Comparison of ENCODE assay signal across 15 mouse cellular contexts in the genomic region with DNA sequence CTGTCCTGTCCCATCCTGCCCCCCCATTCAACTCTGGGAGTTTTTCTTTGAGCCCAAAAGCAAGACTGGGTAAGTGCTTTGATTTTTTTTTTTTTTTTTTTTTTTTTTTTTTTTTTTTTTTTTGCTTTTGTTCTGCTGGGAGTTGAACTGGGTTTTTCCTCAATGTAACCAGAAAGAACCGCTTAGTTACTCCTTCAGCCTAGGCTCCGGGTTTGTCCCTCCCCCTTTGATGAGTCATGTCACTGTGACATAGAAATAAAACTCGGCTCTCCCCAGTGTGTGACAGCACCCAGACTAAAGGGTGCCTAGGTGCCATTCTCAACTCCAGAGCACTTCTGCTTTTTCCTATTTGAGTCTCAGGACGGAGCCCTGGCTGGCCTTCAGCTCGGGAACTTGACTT. TPM values are rescaled to one million over a fixed set of nuclear protein-coding genes. Genes with fewer than 3 reads are reported as not detected.
DNase-seq lines count a peak whose midpoint lies in the region; ATAC-seq lines count a peak whose summit lies in the region.
"Had no signal": no experiment of that assay in that cellular context is flagged by ENCODE, and none has a peak within 500 bp of the region (broad histone marks: within the 10 kb centered on the region; RNA-seq: fewer than 3 reads in every experiment).

No protein-coding gene starts in this region.

- DNase-seq in liver, embryonic 11.5 days (ENCODE audit: low spot score), result peak; percentile 25
- no peak for DNase-seq in liver
- DNase-seq in adrenal gland, postnatal 10 days, result peak; percentile 33
- DNase-seq in induced T-regulatory cell, adult 2 months (ENCODE audit: low read depth), result peak; percentile 42
- DNase-seq in splenic B cell, adult 2 months (ENCODE audit: low read depth, low spot score), result peak; percentile 19
- no peak for DNase-seq in ovary, postnatal 10 days (ENCODE audit: low spot score)
- DNase-seq in testis, postnatal 10 days (ENCODE audit: low spot score), result no peak
- DNase-seq in spleen, adult 18-20 months, result no peak
- DNase-seq: cerebellum, postnatal 14 days; kidney, postnatal 10 days; thymus, adult 2 months had no signal

- H3K4me3 ChIP-seq in liver, embryonic 11.5 days (ENCODE audit: low read depth, low read length), result no peak overlapping the region
- H3K4me3 ChIP-seq: embryonic facial prominence, embryonic 15.5 days; heart, embryonic 13.5 days; hindbrain, embryonic 15.5 days; lung, embryonic 15.5 days had no signal

- peaks cover 5% of the 10 kb centered on the region for H3K4me1 ChIP-seq in liver, embryonic 11.5 days (replicated peaks; ENCODE audit: control insufficient read depth, insufficient read depth, low read length)
- H3K4me1 ChIP-seq: hindbrain, embryonic 15.5 days; lung, embryonic 15.5 days had no signal

- H3K36me3 ChIP-seq in liver, embryonic 11.5 days (ENCODE audit: control insufficient read depth, insufficient read depth, low read length), result no peaks in the 10 kb centered on the region
- no peaks in the 10 kb centered on the region for H3K36me3 ChIP-seq in splenic B cell, adult 2 months (ENCODE audit: control insufficient read depth, insufficient read depth, low read length, poor library complexity, severe bottlenecking)
- H3K36me3 ChIP-seq: embryonic facial prominence, embryonic 15.5 days; hindbrain, embryonic 15.5 days had no signal

- H3K27me3 ChIP-seq in liver, embryonic 11.5 days (replicated peaks; ENCODE audit: control insufficient read depth, insufficient read depth, low read length), result no peaks in the 10 kb centered on the region
- no peaks in the 10 kb centered on the region for H3K27me3 ChIP-seq in splenic B cell, adult 2 months (ENCODE audit: control insufficient read depth, insufficient read depth, low read length, poor library complexity, severe bottlenecking)
- H3K27me3 ChIP-seq: embryonic facial prominence, embryonic 15.5 days; heart, embryonic 13.5 days; hindbrain, embryonic 15.5 days; lung, embryonic 15.5 days had no signal

- H3K9ac ChIP-seq in liver, embryonic 11.5 days (ENCODE audit: low read depth, low read length), result no peak overlapping the region
- H3K9ac ChIP-seq: embryonic facial prominence, embryonic 15.5 days; heart, embryonic 13.5 days; hindbrain, embryonic 15.5 days; lung, embryonic 15.5 days had no signal

- no peak overlapping the region for H3K4me2 ChIP-seq in liver, embryonic 11.5 days
- H3K4me2 ChIP-seq: embryonic facial prominence, embryonic 15.5 days; heart, embryonic 13.5 days; hindbrain, embryonic 15.5 days; lung, embryonic 15.5 days had no signal

- WGBS in liver, embryonic 11.5 days, result 53% methylated on average over 5 of the region's 5 CpGs

- ATAC-seq in liver, embryonic 11.5 days (replicated peaks; ENCODE audit: low FRiP score), result no peak; the same call in 1 of the 2 replicates

- no peaks in the 10 kb centered on the region for H3K9me3 ChIP-seq in liver, embryonic 11.5 days (ENCODE audit: control insufficient read depth, low read length)
- H3K9me3 ChIP-seq: embryonic facial prominence, embryonic 15.5 days; heart, embryonic 13.5 days; hindbrain, embryonic 15.5 days; lung, embryonic 15.5 days had no signal

- H3K27ac ChIP-seq in liver, embryonic 11.5 days (ENCODE audit: low read depth, low read length), result no peak overlapping the region
- H3K27ac ChIP-seq: embryonic facial prominence, embryonic 15.5 days; heart, embryonic 13.5 days; hindbrain, embryonic 15.5 days; lung, embryonic 15.5 days had no signal

RNA-seq across cellular contexts. Expression of gene Slc3a1, which starts 9.4 kb away (rescaled TPM):
- 0.27 and 0.49 TPM in 2 replicates for polyA plus RNA-seq in liver, embryonic 11.5 days (2014; fragmentation: Nextera tagmentation; extraction: Ambion mirVana)
- total RNA-seq in adrenal gland, postnatal 10 days (2021), result under 1 TPM; 0.36 to 0.63 TPM

Comparison
In these comparisons a context has a peak if more than half of its experiments do, and no peak if none do; other contexts are left out.
1. DNase-seq: peak in liver, embryonic 11.5 days (single experiment), adrenal gland, postnatal 10 days (single experiment), induced T-regulatory cell, adult 2 months (single experiment) and splenic B cell, adult 2 months (single experiment); none in liver (single experiment), ovary, postnatal 10 days (single experiment), testis, postnatal 10 days (single experiment) and spleen, adult 18-20 months (0 of 2).